Mouse (Mus musculus) midbrain, postnatal 0 days (tissue): ENCODE data around the gene Odaph. TPM values are rescaled to one million over a fixed set of nuclear protein-coding genes. Genes with fewer than 3 reads are reported as not detected.
A peak's percentile ranks its signal among the peaks of the same experiment; 100 is the strongest.

ENCODE experiments used
- ATAC-seq: fragments of 200-750 bp; cut with Nextera tagmentation; 2 replicates; pipeline ENCODE4 v1.8.0; 2017; ENCODE audit warnings: moderate number of reproducible peaks, mild to moderate bottlenecking, moderate TSS enrichment, moderate library complexity; ENCODE audit not compliant: low FRiP score
- DNase-seq: peaks from one replicate; pipeline ENCODE4 v3.0.0-alpha.2; 2015; ENCODE audit warnings: low spot score
- H3K27ac ChIP-seq: fragments of 300-500 bp; sonication (generic); 2 replicates; pipeline ENCODE4 v1.5.1; 2014; ENCODE audit warnings: low read depth, mild to moderate bottlenecking, low read length, mixed read lengths
- H3K27me3 ChIP-seq: fragments of 300-500 bp; sonication (generic); 2 replicates; pipeline ENCODE4 v1.6.1; 2014; ENCODE audit warnings: low read length, control low read depth, mixed read lengths; ENCODE audit not compliant: insufficient read depth
- H3K36me3 ChIP-seq: fragments of 300-500 bp; sonication (generic); 2 replicates; pipeline ENCODE4 v1.6.1; 2014; ENCODE audit warnings: low read length, control low read depth, mixed read lengths; ENCODE audit not compliant: insufficient read depth
- H3K4me1 ChIP-seq: fragments of 300-500 bp; sonication (generic); 2 replicates; pipeline ENCODE4 v1.6.1; 2014; ENCODE audit warnings: mild to moderate bottlenecking, control low read depth, antibody characterized with exemption, low read length, mixed read lengths; ENCODE audit not compliant: insufficient read depth
- H3K4me2 ChIP-seq: fragments of 300-500 bp; sonication (generic); 2 replicates; pipeline ENCODE4 v1.6.1; 2014; ENCODE audit warnings: low read depth, mild to moderate bottlenecking, low read length, mixed read lengths; ENCODE audit not compliant: poor library complexity, severe bottlenecking
- H3K4me3 ChIP-seq: fragments of 300-500 bp; sonication (generic); 2 replicates; pipeline ENCODE4 v1.5.1; 2014; ENCODE audit warnings: low read depth, mild to moderate bottlenecking, low read length, moderate library complexity
- H3K9ac ChIP-seq: fragments of 300-500 bp; sonication (generic); replicated peaks from 2 replicates; pipeline ENCODE4 v1.6.1; 2014; ENCODE audit warnings: mild to moderate bottlenecking, low read length, moderate library complexity, mixed read lengths; ENCODE audit not compliant: poor library complexity, severe bottlenecking
- H3K9me3 ChIP-seq: fragments of 300-500 bp; sonication (generic); 2 replicates; pipeline ENCODE4 v1.6.1; 2016; ENCODE audit warnings: low read length, control low read depth
- CTCF ChIP-seq: IDR thresholded peaks from 2 replicates; pipeline ENCODE4 v1.5.1; 2016; ENCODE audit warnings: antibody characterized with exemption, mild to moderate bottlenecking
- WGBS: fragments of 180-500 bp; shearing (Covaris S2); extraction: QIAGEN DNeasy Blood & Tissue Kit; methylation state at CpG from one replicate; pipeline ENCODE4 v1.1.7; 2014; 5-methylcytosine and 5-hydroxymethylcytosine counted together
- polyA plus RNA-seq: library from polyadenylated mRNA; unstranded; fragments of >200 nt; fragmentation: Nextera tagmentation; extraction: Ambion mirVana; gene quantifications from 2 replicates; pipeline ENCODE4 v1.2.1, GENCODE M21; 2015
- total RNA-seq: library from RNA; depleted of rRNA; stranded (reverse); fragments of >200 nt; gene quantifications from 2 replicates; pipeline ENCODE4 v1.2.3, GENCODE M21; 2014

The Odaph gene
- total and polyA plus RNA-seq, 2 experiments from 2014 or later = 0.35 to 0.55 TPM

- no peak overlapping the region for H3K4me2 ChIP-seq
- WGBS = 59% methylated on average over 13 of the region's 13 CpGs
- no peak overlapping the region for H3K4me3 ChIP-seq
- no peaks in the 10 kb centered on the region for H3K27me3 ChIP-seq
- no peak for DNase-seq
- 0 out of 2 replicates have a peak, but pooled peaks cover 4% of the 10 kb centered on the region for H3K9me3 ChIP-seq
- no peak for ATAC-seq
- no peaks in the 10 kb centered on the region for H3K4me1 ChIP-seq
- no peak overlapping the region for H3K27ac ChIP-seq
- no peak overlapping the region for H3K9ac ChIP-seq
- no peak for TF ChIP-seq CTCF
- H3K36me3 ChIP-seq = no peaks in the 10 kb centered on the region
Observed at GRCm38 (mm10) chr5:91994546-91994945, 7.3 kb downstream of the Odaph start.

GRCm38 (mm10) chr5:92000770-92001169 is 13.5 kb downstream of the Odaph start:
- no peak for DNase-seq
- WGBS = 75% methylated on average over 2 of the region's 2 CpGs

GRCm38 (mm10) chr5:92003011-92003410 is 15.7 kb downstream of the Odaph start:
- Histone ChIP-seq H3K36me3 (no peaks in the 10 kb centered on the region; the same call in 1 of the 2 replicates), H3K9ac (no peak overlapping the region), H3K4me1 (no peaks in the 10 kb centered on the region), H3K27me3 (no peaks in the 10 kb centered on the region), H3K9me3 (0 out of 2 replicates have a peak, but pooled peaks cover 4% of the 10 kb centered on the region), H3K4me3 (no peak overlapping the region), H3K27ac (no peak overlapping the region), H3K4me2 (no peak overlapping the region)
- 65% methylated on average over 2 of the region's 2 CpGs for WGBS
- peak; percentile 79 for TF ChIP-seq CTCF
- DNase-seq (peak; percentile 69), ATAC-seq (peak; percentile 79)

More at GRCm38 (mm10) chr5:92000770-92001169, 13.5 kb downstream of the Odaph start:
- no peak for ATAC-seq
- Histone ChIP-seq H3K9me3 (0 out of 2 replicates have a peak, but pooled peaks cover 4% of the 10 kb centered on the region), H3K27ac (no peak overlapping the region), H3K27me3 (no peaks in the 10 kb centered on the region), H3K36me3 (no peaks in the 10 kb centered on the region), H3K9ac (no peak overlapping the region), H3K4me2 (no peak overlapping the region), H3K4me3 (no peak overlapping the region), H3K4me1 (no peaks in the 10 kb centered on the region)
- TF ChIP-seq CTCF = no peak

GRCm38 (mm10) chr5:92009827-92010226 is 22.6 kb downstream of the Odaph start:
- no peak for DNase-seq

GRCm38 (mm10) chr5:92011756-92012155 is 24.5 kb downstream of the Odaph start:
- Histone ChIP-seq H3K27ac (no peak overlapping the region), H3K4me1 (no peaks in the 10 kb centered on the region), H3K9ac (no peak overlapping the region), H3K9me3 (no peaks in the 10 kb centered on the region), H3K4me2 (no peak overlapping the region), H3K4me3 (no peak overlapping the region), H3K27me3 (no peaks in the 10 kb centered on the region), H3K36me3 (no peaks in the 10 kb centered on the region; the same call in 1 of the 2 replicates)
- peak; percentile 37 for DNase-seq
- ATAC-seq = no peak
- TF ChIP-seq CTCF = no peak
- WGBS = 65% methylated on average over 7 of the region's 7 CpGs

More at GRCm38 (mm10) chr5:92009827-92010226, 22.6 kb downstream of the Odaph start:
- H3K4me3 ChIP-seq = no peak overlapping the region
- TF ChIP-seq CTCF = no peak
- no peaks in the 10 kb centered on the region for H3K9me3 ChIP-seq
- H3K27me3 ChIP-seq = no peaks in the 10 kb centered on the region
- no peaks in the 10 kb centered on the region for H3K4me1 ChIP-seq
- H3K27ac ChIP-seq = no peak overlapping the region
- H3K36me3 ChIP-seq = no peaks in the 10 kb centered on the region; the same call in 1 of the 2 replicates
- 49% methylated on average over 2 of the region's 2 CpGs for WGBS
- H3K4me2 ChIP-seq = no peak overlapping the region
- H3K9ac ChIP-seq = no peak overlapping the region
- ATAC-seq = no peak

- H3K4me2 ChIP-seq = no peak overlapping the region
- no peak for DNase-seq
- no peaks in the 10 kb centered on the region for H3K4me1 ChIP-seq
- peaks cover 8% of the 10 kb centered on the region; the same call in 1 of the 2 replicates for H3K36me3 ChIP-seq
- no peaks in the 10 kb centered on the region for H3K27me3 ChIP-seq
- no peak for ATAC-seq
- no peak overlapping the region for H3K9ac ChIP-seq
- H3K4me3 ChIP-seq = no peak overlapping the region
- H3K27ac ChIP-seq = no peak overlapping the region
- no peaks in the 10 kb centered on the region for H3K9me3 ChIP-seq
- no peak for TF ChIP-seq CTCF
- WGBS = 68% methylated on average over 2 of the region's 2 CpGs
Observed at GRCm38 (mm10) chr5:92019960-92020359, 32.7 kb downstream of the Odaph start.
